Mouse (Mus musculus) induced T-regulatory cell, adult 2 months (primary cell): ENCODE results near the gene Fam160b1.
A peak's percentile ranks its signal among the peaks of the same experiment; 100 is the strongest.

Source experiments
- DNase-seq: peaks from one replicate; pipeline ENCODE4 v3.0.0-alpha.2; 2012; ENCODE audit warnings: low read depth

Fam160b1 gene

DNA sequence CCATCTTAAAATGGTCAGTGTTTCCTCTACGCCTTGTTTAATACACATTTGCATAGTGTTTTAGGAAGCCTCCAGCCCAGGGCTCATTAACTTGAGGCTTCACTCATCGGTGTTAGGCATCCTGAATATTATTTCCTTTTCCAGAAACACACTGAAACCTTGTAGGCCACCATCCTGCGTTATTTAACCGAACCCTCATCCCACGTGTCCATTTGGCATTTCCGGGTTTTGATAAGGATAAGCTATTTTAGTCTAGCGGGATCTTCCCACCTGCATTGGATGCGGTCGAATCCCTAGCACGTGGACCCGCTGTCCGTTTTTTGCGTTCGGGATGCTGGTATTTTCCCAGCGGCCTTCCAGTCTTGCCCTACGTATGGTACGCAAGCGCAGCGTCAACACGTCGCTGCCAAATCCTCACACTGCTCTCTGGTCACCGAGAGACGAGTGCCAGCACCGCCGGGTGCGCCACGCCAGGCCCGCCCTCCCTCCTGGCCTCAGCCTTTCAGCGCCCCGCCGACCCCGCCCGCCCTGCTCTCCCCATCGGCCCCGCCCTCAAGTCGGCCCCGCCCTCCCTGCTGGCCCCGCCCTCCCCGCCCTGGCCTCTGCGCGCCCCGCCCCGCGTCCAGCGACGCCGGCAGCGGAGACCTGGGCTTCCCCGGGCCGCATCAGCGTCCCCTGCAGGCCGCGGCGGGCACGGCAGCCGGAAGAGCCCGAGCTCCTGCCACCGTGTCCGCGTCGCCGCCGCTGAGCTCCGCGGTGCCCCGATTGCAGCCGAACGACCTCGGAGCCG, at the start of gene Fam160b1:
Gene Fam160b1, plus strand, starts transcription at position 340 of the 790 bp plus-strand sequence.
- peak; percentile 97 for DNase-seq

DNA sequence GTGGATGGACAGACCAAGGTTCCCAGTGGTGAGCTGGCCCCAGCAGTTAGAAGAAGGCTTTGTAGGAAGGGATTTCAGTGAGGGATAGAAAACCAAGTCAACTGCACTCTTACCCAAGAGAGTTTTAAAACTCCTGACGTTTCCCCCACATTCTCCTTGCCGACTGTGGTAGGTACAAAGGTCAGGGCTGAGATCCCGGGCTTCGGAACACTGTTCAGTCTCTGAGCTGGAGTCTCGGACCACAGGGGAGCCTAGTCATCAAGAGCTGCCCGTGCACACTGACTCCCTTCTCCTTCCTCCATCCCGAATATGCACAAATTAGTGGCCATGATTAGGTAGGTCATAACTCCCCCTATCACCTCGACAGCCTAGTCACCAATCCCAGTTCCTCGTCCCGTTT, 47.3 kb upstream of the Fam160b1 start:
- DNase-seq: no peak

DNA sequence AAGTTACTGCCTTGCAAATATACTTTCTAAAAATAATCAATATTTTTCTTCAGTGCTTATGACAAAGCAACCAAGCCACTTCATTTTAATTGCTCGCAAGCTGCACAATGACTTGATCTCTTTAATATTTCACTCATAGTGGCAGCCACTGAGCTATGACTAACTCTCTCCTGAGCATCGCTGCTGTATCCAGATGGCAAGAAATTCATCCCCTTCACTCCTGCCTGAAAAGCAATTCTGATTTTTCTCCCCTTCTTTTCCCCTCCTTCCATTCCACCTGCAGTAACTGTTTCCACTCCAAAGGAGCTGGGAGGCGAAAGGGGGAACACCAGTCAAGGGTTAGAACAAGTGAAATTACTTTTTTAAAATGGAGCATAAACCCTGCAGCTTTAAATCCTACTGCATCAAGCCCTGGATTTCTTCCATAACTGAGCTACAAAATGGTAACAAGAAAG, 46.6 kb upstream of the Fam160b1 start:
- no peak for DNase-seq

DNA sequence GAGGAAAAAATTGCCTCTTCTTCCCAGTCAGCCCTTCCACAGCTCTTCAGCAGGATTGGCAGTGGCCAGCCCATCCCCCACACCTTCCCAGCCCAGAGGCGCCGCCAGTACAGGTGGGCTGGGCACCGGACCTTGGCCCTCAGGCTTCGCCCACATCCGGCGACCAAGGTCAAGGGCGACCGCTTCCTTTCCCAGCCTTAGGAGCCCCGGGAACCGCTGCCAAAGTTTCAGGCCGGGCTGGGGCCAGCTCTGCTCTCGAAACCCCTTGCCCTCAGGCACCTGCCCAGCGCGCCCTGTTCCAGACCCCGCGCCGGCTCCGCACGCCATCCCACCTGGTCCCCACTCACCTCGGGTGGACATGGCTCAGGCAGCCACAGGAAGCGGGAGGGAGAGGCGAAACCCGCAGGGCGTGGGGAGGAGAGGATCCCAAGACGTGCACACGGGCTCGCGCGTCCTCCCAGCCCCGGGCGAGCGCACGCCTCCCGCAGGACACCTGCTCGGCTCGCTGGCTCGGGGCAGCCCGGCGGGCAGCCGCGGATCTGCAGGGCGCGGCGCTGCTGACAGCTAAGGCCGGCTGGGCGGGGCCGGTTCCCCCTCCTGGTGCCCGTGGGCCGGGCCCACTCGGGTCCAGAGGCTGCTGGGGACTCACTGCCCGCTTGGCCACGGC, 46.0 kb upstream of the Fam160b1 start, which contains the start of gene Ablim1:
Gene Ablim1, minus strand, starts transcription at position 574 of the 667 bp plus-strand sequence.
- peak; percentile 10 for DNase-seq

DNA sequence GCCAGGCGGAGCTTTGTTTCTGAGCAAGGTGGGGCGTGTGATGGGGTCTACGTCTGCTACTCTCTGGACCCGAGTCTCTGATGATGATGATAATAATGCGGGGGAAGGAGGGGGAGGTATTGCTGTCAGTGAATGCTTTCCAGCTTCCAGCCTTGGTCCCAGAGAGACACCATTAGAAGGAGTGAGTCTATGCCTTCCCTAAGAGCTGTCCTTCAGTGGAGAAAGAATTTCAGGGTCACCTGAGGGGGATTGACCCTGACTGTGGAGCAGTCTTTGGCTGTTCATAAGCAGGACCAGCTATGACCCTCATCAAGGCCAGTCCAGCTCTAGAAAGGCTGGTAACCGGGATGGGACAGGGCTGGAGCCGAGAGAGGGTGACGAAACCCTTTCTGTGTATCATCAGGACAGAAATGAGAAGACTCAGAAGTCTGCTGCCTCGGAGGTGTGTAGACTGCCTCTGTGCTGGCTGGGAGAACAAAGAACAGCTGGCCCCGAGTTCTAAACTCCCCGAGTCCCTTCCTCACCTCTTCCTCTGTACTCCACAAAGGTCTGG, 45.4 kb upstream of the Fam160b1 start:
- DNase-seq: no peak

DNA sequence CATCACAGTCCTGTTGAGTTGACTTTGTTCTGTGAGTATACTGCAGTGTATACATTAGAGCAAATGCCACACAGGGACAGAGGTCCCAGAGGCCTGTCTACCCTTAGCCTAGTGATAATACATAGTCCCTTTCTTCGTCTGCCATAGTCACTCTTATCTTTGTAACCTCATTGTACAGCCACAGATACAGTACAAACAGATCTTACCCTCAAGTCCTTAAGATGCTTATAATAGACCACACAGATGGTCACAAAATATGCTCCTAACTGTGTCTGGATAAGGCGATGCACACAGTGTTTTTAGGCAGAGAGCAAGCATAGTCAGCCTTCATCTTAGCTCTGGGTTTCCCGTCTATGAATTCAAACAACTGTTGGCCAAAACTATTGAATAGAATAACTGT, 43.9 kb upstream of the Fam160b1 start:
- no peak for DNase-seq

DNA sequence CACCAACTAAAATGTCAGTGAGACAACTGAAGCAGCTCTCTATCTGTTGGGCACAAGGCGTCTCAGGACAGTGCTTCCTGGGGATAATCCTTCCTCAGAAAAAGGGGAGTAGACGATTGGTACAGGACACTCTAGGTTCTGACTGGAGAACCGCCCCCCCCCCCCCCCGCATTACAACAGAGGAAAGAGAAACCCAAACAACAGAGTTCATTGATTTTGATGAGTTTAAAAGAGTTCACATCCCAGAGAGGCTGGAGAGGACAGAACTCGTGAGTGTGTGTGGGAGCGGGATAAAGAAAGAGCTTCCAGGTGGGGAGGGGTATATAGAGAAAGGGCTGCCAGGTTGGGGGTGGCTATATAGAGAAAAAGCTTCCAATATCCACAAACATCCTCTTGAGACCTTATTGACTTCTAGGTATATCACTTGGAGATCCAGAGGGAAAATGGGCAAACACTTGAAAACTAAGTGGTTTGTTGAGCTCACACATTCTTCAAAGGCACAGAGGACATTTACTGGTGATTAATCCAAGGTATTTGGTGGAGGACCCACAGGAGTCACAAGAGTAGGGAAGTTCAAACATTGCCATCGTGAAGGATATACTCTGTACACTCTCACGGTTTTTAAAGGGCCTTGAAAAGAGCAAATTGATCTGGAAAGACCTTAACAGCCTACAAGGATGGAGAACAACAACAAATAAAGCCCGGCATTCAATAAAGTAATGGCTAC, 39.7 kb upstream of the Fam160b1 start:
- no peak for DNase-seq

DNA sequence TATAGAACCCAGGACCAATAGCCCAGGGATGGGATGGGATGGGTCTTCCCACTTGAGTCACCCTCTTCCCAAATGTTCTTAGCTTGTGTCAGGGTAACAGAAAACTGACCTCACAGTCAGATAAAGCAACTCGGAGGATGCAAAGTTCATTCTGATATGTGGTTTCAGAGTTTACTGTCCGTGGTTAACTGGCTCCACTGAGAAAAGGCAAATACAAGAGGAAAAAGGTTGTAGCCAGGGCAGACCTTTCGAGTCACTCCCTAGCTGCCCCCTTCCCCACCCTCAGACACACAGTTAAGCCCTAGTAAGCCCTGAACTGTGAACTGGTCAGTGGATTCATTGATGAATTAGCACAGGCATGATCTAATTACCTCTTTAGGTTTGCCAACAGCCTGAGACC, 38.6 kb upstream of the Fam160b1 start:
- DNase-seq: no peak

DNA sequence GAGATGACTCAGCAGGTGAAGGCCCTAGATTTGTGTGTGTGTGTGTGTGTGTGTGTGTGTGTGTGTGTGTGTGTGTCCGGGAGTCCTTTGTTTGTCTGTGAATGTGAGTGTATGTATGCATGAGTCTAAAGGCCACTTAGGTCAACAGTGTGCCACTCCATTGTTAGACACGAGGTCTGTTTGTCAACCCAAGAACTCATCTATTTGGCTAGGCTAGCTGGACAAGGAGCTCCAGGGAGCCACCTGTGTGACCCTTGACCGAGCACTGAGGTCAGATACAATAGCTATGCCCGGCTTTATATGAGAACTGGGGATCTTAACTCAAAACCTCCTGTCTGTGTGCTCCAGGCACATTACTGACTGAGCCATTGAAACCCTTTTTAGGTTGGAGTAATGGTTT, 38.0 kb upstream of the Fam160b1 start:
- no peak for DNase-seq

DNA sequence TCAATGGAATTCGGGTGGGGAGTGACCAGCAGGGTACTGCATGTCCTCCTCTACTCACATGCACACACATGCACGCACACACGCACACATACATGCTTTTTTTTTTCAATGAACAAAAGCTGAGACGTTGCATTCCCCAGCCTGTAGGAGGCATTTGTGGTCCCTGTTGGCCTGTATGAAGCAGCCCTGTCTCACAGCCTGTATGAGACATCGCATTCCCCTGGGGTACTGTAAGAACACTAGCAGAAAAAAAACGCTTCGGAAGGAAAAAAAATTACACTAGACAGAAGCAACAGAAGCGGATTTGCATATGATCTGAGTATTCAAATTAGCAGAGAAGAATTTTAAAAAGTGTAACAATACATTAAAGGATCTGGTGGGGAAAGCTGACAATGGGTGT, 37.4 kb upstream of the Fam160b1 start:
- DNase-seq: no peak

DNA sequence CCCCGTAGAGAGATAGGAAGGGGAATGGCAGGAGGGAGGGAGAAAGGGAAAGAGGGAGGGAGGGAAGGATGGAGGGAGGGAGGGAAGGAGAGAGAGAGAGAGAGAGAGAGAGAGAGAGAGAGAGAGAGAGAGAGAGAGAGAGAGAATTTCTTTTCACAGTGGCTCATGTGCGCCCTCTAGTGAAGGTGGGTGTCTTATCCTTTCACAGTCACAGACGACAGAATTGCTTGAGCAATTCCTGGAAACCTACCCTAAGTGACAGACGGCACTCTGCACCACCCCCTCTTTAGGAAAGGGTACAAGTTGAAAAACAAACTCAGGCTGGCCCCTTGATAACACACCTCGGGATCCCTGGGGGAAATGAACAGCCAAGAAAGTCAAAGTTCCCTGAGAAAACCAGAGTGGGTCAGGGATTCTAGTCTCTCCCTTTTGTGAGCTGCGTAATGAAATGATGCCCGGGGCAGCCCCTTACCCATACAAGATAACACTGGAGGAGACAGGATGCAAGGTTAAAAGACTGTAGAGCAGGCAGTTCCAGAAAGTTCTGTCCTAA, 34.7 kb upstream of the Fam160b1 start:
- DNase-seq: peak; percentile 83

DNA sequence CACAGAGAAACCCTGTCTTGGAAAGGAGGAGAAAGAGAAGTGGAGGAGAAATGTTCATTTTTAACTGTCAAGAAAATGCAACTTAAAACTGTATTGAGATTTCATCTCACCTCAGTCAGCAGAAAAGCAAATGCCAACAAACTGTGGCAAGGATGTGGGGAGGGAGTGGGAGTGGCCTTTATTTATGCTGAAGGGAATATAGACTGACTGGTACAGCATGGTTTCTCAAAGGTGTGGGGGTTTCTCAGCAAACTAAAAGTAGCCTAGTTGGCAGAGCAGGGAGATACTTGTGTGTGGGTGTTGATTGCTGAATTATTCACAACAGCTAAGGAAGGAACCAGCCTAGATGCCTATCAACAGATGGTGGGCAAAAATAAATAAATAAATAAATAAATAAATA, 32.8 kb upstream of the Fam160b1 start:
- DNase-seq: peak; percentile 58

DNA sequence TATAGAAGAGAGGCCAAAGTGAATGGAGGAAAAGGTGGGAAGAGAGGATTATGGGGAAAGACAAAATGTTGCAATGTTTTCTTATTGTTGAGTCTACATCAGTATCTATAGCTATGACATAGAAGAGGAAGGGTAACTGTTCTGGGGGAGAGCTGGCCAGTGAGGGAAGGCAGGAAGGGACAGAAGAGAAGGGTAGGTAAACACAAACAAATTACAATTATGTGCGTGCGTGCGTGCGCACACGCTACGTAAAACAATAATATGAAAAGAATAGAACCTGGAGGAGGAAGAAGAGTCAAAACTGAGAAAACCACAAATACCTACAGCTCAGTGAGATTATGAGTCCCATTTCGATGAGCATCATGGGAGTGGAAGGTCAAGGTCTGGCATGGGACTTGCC, 32.2 kb upstream of the Fam160b1 start:
- no peak for DNase-seq

DNA sequence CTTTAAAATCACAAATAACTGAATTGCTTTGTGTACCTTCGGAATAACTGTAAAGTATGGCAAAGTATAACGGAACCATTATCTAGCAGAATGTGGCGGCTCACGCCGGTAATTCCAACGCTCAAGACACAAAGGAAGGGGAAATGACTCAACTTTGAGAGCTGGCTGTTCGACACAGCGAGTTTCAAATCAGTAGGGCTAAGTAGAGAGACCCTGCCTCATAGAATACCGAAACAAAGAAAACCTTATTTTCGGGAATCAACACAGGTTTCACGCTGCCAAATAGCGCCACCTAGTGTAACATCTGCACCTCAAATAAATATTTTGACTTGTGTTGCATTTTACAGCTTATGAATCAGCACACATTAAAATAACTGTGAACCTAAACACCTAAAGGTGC, 31.7 kb upstream of the Fam160b1 start:
- DNase-seq: peak; percentile 77

DNA sequence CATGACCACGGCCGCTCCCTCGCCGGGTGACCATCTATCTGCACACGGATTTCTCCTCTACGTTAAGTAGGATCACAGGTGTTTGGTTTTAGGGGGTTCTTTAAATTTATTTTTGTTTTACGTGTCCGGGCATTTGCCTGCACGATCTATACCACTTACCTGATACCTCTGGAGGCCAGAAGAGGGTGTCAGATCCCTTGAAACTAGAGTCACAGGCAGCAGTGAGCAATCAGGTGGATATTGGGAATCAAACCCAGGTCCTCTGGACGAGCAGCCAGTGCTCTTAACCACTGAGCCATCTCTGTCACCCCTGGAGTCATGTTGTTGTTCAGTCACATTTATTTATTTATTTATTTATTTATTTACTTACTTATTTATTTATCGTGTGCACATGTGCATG, 30.2 kb upstream of the Fam160b1 start:
- DNase-seq: no peak

DNA sequence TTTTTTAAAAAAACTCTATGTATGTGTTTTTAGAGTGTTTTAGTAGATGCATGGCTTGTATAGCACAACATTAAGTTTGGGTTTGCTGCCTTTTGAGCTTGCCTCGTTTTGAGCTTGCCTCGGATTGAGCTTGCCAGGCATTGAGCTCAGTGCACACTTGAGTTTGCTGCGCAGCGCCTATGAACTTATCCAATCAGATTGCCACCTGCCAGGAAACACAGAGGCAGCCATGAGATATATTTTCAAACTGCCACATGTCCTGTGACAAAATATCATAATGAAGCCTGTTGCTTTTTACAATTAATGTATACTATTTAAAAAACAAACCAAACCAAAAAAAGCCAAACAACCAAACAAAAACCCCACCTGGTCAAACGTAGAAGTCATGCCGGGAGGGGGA, 29.2 kb upstream of the Fam160b1 start:
- DNase-seq: no peak

DNA sequence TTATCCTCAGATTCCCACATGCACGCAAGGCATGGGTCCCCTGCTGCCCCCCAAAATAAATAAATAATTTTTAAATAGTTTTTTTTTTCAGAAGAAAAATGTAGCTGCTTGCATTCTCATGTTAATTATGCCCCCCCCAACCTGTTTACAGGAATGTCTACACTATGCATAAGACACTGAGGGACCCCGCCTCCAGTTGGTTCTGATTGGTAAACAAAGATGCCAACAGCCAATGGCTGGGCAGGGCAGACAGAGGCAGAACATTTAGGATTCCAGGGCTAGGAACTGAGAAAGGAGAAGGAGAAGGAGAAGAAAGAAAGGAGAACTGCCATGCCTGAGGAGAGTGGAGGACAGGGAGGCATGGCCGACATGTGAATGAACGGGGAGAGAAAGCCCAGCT, 27.1 kb upstream of the Fam160b1 start:
- DNase-seq: no peak

DNA sequence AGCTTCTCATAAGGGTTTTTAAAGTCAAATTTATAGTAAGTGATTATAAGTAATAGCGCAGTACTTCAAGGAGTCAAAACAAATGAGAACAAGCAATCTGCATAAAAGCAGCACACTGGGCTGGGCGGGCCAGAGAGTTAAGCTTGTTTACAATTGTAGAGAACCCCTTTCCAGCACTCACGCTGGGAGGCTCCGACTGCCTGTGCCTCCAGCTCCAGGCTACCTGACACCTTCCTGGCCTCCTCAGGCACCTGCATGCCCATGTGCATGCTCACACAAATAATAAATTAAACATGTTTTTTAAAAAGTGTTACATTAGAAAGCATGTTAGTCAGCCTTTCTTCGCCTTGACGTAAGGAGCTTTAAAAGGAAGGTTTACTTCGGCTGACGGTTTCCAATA, 25.3 kb upstream of the Fam160b1 start:
- no peak for DNase-seq

DNA sequence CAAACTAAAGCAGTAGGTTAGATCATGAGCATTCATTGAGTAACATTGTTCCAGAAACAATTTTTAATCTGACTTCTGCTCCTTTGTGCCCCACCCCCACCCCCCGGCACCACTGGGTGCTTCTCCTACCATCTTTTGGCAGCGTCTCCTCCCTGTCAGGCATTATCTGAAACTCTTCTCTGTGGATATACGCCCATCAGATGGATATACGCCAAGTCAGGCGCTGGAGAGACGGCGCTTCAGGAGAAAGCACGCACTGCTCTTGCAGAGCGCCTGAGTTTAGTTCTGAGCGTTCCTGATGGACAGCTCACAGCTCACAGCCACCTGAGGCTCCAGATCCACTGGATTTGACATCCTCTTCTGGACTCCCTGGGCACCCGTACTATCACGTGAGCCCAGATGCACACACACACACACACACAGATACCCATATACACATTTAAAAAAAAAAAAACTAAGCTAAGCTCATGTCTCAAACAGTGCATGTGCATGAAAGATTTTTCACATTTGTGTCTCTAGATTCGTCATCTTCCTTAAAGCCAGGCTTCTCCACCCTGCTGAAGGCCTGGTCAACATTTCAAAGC, 21.1 kb upstream of the Fam160b1 start:
- no peak for DNase-seq

DNA sequence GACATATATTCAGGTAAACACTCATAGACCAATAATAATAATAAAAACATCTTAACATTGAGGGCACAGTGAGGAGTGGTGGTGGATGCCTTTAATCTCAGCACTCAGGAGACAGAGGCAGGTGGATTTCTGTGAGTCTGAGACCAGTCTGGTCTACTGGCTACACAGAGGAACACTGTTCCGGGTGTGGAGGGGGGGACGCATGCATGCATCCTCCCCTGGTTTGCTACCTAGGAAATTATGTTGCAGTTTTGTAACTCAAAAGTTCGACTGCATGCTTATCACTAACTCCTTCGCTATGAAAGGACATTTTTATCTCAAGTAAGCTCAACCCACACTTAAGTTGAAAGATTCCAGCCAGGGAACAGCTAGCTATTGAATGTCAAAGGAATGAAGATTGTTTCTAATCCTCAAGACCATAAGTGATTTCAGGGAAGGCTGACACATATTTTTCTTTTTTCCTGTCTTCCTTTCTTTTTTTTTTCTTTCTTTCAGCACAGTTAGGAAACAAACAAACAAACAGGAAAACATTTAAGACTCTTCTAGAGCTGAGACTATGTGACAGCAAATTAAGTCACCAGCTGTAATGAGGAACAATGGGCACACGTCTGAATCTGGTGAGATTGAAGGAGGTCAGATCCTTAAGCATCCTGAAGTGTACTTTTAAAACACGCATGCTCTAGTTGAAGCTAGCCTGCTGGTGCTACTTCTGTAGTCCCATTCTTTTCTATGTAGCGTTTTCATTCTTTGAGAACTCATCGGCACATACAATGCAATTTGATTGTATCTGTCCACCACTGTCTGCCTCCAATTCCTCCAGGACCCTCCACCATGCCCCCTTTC, 19.4 kb upstream of the Fam160b1 start:
- DNase-seq: no peak

DNA sequence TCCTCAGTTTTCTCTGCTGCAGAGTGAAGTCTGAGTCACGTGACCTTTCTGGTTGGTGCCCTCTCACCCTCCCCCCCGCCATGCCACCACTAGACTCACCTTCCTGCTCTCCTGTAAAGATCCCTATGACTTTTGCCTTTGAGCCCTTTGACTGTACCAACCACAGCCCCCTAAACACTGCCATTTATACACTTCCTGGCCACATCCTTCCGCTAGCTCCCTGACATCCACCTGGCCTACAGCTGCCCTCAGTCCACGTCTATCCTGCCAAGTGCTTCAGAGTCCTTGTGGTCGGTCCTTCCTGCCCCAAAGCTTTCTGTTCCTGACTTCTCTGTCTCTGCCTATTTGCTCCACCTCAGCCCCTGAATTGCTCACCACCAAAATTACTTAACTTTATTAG, 16.6 kb upstream of the Fam160b1 start:
- DNase-seq: peak; percentile 39
